Mouse (Mus musculus): ENCODE measurements around the gene Enpp1.

The Enpp1 gene

DNA sequence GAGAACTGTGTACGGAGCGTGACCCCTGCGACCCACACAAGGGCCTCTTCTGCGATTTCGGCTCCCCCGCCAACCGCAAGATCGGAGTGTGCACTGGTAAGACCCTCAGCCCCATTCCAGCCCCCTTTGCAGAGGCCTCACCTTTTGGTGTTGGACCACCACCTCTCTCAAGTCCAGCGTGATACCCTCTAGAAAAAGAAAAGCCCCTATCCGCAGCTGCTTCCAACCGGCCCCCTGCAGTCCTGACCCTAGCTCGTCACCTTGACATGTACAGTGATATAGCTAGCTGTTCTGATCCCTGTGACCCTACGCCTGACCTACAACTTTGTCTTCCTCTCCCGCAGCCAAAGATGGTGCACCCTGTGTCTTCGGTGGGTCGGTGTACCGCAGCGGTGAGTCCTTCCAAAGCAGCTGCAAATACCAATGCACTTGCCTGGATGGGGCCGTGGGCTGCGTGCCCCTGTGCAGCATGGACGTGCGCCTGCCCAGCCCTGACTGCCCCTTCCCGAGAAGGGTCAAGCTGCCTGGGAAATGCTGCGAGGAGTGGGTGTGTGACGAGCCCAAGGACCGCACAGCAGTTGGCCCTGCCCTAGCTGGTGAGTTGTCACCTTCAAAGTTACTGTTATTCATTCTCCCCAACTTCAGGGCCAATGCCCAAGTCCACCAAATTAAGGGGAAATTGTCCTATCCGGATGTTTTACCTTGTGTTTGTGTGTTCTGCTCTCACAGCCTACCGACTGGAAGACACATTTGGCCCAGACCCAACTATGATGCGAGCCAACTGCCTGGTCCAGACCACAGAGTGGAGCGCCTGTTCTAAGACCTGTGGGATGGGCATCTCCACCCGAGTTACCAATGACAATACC, 115.7 kb downstream of the Enpp1 start:
- DNase-seq = peak; percentile 72

DNA sequence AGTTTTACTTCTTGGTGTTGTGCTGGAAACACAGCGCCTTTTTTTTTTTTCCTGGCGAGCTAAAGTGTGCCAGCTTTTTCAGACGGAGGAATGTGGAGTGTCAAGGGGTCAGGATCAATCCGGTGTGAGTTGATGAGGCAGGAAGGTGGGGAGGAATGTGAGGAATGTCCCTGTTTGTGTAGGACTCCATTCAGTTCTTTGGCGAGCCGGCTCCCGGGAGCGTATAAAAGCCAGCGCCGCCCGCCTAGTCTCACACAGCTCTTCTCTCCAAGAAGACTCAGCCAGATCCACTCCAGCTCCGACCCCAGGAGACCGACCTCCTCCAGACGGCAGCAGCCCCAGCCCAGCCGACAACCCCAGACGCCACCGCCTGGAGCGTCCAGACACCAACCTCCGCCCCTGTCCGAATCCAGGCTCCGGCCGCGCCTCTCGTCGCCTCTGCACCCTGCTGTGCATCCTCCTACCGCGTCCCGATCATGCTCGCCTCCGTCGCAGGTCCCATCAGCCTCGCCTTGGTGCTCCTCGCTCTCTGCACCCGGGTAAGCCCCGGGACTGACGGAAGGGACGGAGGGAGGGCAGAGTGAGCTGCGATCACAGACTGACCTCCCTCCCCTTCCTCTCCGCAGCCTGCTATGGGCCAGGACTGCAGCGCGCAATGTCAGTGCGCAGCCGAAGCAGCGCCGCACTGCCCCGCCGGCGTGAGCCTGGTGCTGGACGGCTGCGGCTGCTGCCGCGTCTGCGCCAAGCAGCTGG, 116.5 kb downstream of the Enpp1 start, which contains the start of gene Ccn2:
Ccn2 (plus strand) TSS at position 193 of the 753 bp plus-strand sequence.
- DNase-seq = peak; percentile 89

DNA sequence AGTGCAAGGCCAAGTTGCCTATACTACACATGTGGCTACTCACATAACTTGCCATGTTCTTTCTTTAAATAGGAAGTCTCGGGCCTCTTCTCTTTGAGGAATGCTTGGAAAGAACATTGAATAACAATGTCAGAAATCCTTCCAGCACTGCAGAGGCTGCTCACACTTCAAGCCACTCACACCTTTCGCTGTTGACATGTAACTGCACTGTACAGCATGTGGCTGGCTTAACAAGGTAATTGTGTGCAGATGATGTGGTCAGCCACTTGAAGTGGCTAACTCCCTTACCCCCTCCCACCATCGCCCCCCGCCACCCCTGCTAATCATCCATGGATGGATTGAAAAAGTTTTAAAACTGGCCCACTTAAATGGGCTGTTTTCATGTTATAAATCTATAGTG, 118.4 kb downstream of the Enpp1 start:
- DNase-seq = no peak

DNA sequence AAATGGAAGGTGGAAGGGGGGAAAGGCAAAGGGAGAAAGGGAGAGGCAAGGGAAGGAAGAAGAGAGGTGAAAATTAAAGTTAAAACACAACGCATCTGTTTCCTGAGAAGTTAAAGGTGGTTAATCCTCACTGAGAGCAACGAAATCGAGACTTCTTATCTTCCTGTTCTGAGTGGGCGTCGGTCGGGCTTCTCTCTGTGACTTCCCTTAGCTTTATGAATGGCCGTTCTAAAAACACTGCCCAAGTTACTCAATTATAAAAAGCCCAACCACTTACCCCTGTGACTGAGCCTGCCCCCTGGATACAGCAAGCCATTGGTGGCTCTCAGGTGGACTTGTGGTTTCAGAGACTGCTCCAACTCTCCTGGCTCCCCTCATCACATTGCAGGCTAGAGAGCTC, 119.0 kb downstream of the Enpp1 start:
- DNase-seq = no peak

DNA sequence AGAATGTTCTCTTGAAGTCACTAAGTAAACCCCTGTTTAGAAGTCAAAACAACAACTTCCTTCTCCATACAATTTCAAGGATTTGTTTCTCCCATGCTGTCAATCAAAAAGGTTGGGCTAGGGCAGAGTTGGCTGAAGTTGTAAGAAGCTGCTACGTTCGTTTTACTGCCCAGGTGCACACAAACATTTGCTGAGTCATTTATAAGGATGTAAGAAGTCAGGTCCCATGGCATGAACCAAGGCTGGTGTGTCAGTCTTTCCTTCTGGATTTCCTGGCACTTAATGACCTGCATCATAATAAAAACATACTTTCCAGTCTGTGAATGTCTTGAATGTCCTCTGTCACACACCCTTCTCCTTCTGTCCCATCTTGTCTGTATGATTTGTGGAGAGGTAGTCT, 119.6 kb downstream of the Enpp1 start:
- DNase-seq = no peak

DNA sequence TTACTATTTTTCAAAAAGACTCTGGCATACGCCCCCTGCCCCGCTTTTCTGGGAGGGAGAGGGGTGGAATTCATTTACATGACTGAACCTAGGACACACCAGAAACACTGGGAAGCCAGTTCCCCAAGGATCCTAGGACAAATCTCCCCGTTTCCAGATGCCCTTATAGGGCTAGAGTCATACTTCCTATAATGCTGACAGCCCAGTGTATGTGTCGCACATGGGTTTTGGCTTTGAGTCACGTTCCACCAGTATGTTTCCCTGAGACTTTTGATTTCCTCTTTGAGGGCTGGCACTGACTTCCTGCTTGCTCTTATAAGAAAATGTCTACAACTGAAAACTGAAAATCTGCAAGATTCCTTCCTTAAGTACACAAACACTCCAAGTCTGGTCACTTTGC, 120.2 kb downstream of the Enpp1 start:
- DNase-seq = no peak

DNA sequence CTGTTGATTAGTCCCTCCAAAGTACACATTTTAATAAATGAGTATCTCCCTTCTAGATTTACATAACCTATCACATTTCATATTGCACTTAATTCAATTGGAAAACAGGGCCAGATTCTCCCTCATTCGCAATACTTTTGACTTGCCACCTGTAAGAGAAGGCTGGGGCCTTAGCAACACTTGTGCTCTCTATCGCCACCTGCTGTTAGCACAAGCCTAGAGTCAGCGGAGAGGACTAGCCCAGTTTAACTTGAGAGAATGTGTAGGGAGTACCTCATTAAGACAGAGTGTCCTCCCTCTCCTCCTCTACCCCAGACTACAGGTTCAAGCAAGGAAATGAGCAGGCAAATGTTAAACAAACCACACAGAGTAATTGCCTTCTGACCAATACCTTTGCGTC, 120.8 kb downstream of the Enpp1 start:
- DNase-seq = peak; percentile 94

DNA sequence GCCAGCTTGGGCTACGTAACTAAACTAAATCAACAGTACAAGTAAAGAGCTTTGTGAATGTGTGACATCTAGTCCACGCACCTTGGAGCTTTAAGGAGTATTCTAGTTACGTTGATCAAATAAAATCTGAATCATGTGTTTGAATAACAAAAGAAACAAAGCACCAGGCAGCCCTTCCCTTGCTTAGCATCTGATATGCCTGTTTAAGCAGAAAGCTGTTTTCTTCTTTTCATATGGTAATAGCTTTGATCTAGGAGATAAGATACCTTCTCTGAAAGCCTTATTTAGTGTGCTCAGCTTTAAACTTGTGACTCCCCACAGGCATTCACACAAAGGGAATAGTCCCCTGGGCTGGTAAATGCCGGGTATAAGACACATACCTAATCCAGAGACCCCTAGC, 121.4 kb downstream of the Enpp1 start:
- no peak for DNase-seq

DNA sequence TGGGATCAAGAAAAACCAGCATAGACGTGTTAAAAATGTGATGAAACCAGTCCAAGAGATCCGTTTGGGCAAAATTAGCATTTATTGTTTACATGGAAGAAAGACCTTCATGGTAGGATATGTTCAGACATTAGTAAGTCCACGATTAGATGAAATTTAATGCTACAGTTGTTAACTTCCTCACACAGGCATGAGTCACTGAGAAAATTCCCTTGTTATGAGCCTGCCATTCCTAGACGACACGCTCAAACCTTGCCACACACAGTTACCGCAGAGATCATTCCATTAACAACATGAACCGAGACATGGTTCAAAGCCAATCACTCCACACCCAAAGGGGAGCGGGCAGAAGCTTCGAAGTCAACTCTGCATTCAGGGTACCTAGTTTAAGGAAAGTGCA, 122.7 kb downstream of the Enpp1 start:
- DNase-seq = no peak

DNA sequence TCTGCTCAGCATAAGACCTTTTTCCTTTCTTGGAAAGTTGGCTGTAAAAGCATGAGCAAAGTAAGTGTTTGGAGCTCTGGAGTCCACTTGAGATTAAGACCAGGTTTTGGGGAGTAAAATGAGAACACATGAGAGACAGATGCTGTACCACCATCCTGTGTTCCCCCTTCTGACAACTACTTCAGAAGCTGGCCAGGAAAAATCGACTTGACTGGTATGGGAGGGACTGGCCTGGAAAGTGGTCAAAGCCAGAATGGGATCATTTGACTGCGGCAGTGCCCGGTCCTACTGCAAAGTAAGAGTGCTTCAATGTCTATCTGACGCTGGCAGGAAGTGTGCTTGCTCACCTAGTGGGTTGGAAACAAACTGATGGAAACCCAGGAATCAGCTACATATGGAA, 123.1 kb downstream of the Enpp1 start:
- no peak for DNase-seq
